Comparison of ENCODE assay signal across 20 mouse cellular contexts in genomic region chr2:29235811-29236210, GRCm38 (mm10). TPM values are rescaled to one million over a fixed set of nuclear protein-coding genes. Genes with fewer than 3 reads are reported as not detected.
A peak's percentile ranks its signal among the peaks of the same experiment; 100 is the strongest.
DNase-seq lines count a peak whose midpoint lies in the region; ATAC-seq lines count a peak whose summit lies in the region.
"Had no signal": no experiment of that assay in that cellular context is flagged by ENCODE, and none has a peak within 500 bp of the region (broad histone marks: within the 10 kb centered on the region; RNA-seq: fewer than 3 reads in every experiment).

No protein-coding gene starts in this region.

- intact Hi-C loops in left cerebral cortex, postnatal 14 days (cut with DNase I): no loop called here
- intact Hi-C loops in left cerebral cortex, postnatal 4 days (cut with DNase I): no loop called here

- ATAC-seq in frontal cortex, adult (ENCODE audit: low TSS enrichment): peak; percentile 21; the same call in 1 of the 2 replicates
- ATAC-seq: forebrain, embryonic 14.5 days; inflammation-experienced regulatory T-cells, adult 6 months; liver, embryonic 12.5 days; liver, postnatal 0 days; lung, postnatal 0 days; Patski had no signal

- DNase-seq in frontal cortex, postnatal 25 days (ENCODE audit: low spot score in 2 of 2): no peak
- peak; percentile 55 to 68 for DNase-seq in left cerebral cortex, postnatal 14 days (ENCODE audit: low spot score in 2 of 2)
- no peak for DNase-seq in left cerebral cortex, postnatal 4 days
- DNase-seq in frontal cortex, postnatal 36 days (ENCODE audit: low spot score in 2 of 2): peak; percentile 60 to 67
- DNase-seq in right cerebral cortex, postnatal 25 days: peak; percentile 67
- DNase-seq in adrenal gland, postnatal 36 days: no peak
- DNase-seq: adrenal gland, postnatal 10 days; cerebellum, adult 11-12 months; cerebellum, postnatal 14 days; heart, postnatal 14 days; kidney, adult 11 months; kidney, postnatal 14 days; liver, postnatal 0 days; lung, postnatal 4 days had no signal

RNA-seq across cellular contexts. Expression of gene Ntng2, which starts 17.0 kb away (rescaled TPM):
- 100 to 1,000 TPM; 107 TPM for total RNA-seq in left cerebral cortex, postnatal 14 days (2021)
- total RNA-seq in left cerebral cortex, postnatal 4 days (2021): 100 to 1,000 TPM; 140 to 149 TPM
- 10 to 100 TPM; 35.0 to 44.2 TPM for total RNA-seq in adrenal gland, postnatal 36 days (2021)

Comparison
In these comparisons a context has a peak if more than half of its experiments do, and no peak if none do; other contexts are left out.
1. DNase-seq: peak in left cerebral cortex, postnatal 14 days (2 of 2), frontal cortex, postnatal 36 days (2 of 2) and right cerebral cortex, postnatal 25 days (single experiment); none in frontal cortex, postnatal 25 days (0 of 2), left cerebral cortex, postnatal 4 days (single experiment) and adrenal gland, postnatal 36 days (0 of 2).